Mouse (Mus musculus): ENCODE measurements at regions not wholly inside any gene's neighbourhood (a gene's known extent, or its start where the extent isn't known, plus 50 kb on each side); places are given as distances from the start of the nearest gene placed in this dataset.

- TF ChIP-seq ZC3H11A (IDR thresholded peaks at IDR 0.05; ENCODE audit: borderline replicate concordance, low read depth, low read length) (no peak), MAFK (IDR thresholded peaks at IDR 0.05; ENCODE audit: insufficient read depth, low read depth, low read length) (no peak), HCFC1 (IDR thresholded peaks at IDR 0.05; ENCODE audit: borderline replicate concordance, insufficient read depth, low read length) (no peak)
These were observed 320.9 kb upstream of the Mpdz start for GRCm38 (mm10) chr4:81763311-81764025.
